Mouse (Mus musculus) kidney, adult 2 months (tissue): ENCODE data around the gene Cyb5r2.

Source experiments
- CTCF ChIP-seq: fragments of 200-500 bp; conservative IDR thresholded peaks from 2 replicates; pipeline ENCODE4 v1.5.1; 2011; ENCODE audit warnings: low read depth, mild to moderate bottlenecking, control low read depth, low read length, moderate library complexity, mixed read lengths; ENCODE audit not compliant: insufficient read depth, insufficient read length
- POLR2A ChIP-seq: fragments of 200-500 bp; IDR thresholded peaks from one replicate; pipeline ENCODE4 v1.6.1; 2011; ENCODE audit warnings: low read depth, low read length, control low read depth

GRCm38 (mm10) chr7:107802138-107802537 lies 44.3 kb upstream of the Cyb5r2 start:
- TF ChIP-seq CTCF (no peak), POLR2A (no peak)
